8 mouse cellular contexts compared by ENCODE assay signal in genomic region chr17:15715013-15715902, GRCm38 (mm10). TPM values are rescaled to one million over a fixed set of nuclear protein-coding genes. Genes with fewer than 3 reads are reported as not detected.
DNase-seq lines count a peak whose midpoint lies in the region; ATAC-seq and TF ChIP-seq lines count a peak whose summit lies in the region.

No protein-coding gene starts in this region.

- TF ChIP-seq CTCF in E14TG2a.4 (conservative IDR thresholded peaks at IDR 0.05; ENCODE audit: low read length), result peak; percentile 29; the same call in 1 of the 2 replicates

- H3K4me3 ChIP-seq in E14TG2a.4 (replicated peaks; ENCODE audit: low read length), result no peak overlapping the region
- no peak overlapping the region for H3K4me3 ChIP-seq in hindbrain, embryonic 15.5 days
- H3K4me3 ChIP-seq in lung, embryonic 15.5 days, result no peak overlapping the region

- 73% methylated on average over 3 of the region's 3 CpGs for WGBS in hindbrain, embryonic 15.5 days
- WGBS in lung, embryonic 15.5 days, result 68% methylated on average over 3 of the region's 3 CpGs

- no peak overlapping the region for H3K27ac ChIP-seq in hindbrain, embryonic 15.5 days (replicated peaks)
- H3K27ac ChIP-seq in lung, embryonic 15.5 days, result no peak overlapping the region

- H3K4me1 ChIP-seq in E14TG2a.4 (replicated peaks; ENCODE audit: low read depth, low read length), result peaks cover 38% of the 10 kb centered on the region
- H3K4me1 ChIP-seq in hindbrain, embryonic 15.5 days (replicated peaks), result peaks cover 14% of the 10 kb centered on the region
- peaks cover 6% of the 10 kb centered on the region; the same call in 1 of the 2 replicates for H3K4me1 ChIP-seq in lung, embryonic 15.5 days

- H3K27me3 ChIP-seq in E14TG2a.4 (ENCODE audit: insufficient read depth, low read length), result no peaks in the 10 kb centered on the region
- no peaks in the 10 kb centered on the region for H3K27me3 ChIP-seq in hindbrain, embryonic 15.5 days
- H3K27me3 ChIP-seq in lung, embryonic 15.5 days, result no peaks in the 10 kb centered on the region

- intact Hi-C loops in heart, postnatal 25 days (cut with DNase I), result no loop called here

- no peaks in the 10 kb centered on the region for H3K9me3 ChIP-seq in E14TG2a.4 (ENCODE audit: low read length)
- H3K9me3 ChIP-seq in hindbrain, embryonic 15.5 days, result no peaks in the 10 kb centered on the region
- H3K9me3 ChIP-seq in lung, embryonic 15.5 days, result no peaks in the 10 kb centered on the region

- H3K9ac ChIP-seq in hindbrain, embryonic 15.5 days, result no peak overlapping the region
- no peak overlapping the region for H3K9ac ChIP-seq in lung, embryonic 15.5 days

- 0 out of 2 replicates have a peak, but pooled peaks have one; percentile 62 for ATAC-seq in hindbrain, embryonic 15.5 days (ENCODE audit: low FRiP score, low read depth)
- ATAC-seq in lung, embryonic 15.5 days (ENCODE audit: borderline replicate concordance, extremely low read depth, low FRiP score, low TSS enrichment), result peak; percentile 46; the same call in 1 of the 2 replicates

- DNase-seq in heart, adult 8-10 months (ENCODE audit: low spot score), result peak; percentile 31
- DNase-seq in heart, postnatal 25 days (ENCODE audit: low spot score), result no peak
- peak; percentile 40 for DNase-seq in c-Kit-positive CD71-positive TER-119-negative erythroid progenitor cells, embryonic 14.5 days (ENCODE audit: low read depth)
- DNase-seq in retina, postnatal 1 day, result peak; percentile 64
- no peak for DNase-seq in urinary bladder, postnatal 4 days (ENCODE audit: low spot score in 2 of 2)

- peaks cover 59% of the 10 kb centered on the region for H3K36me3 ChIP-seq in E14TG2a.4 (ENCODE audit: insufficient read depth, low read length)
- no peaks in the 10 kb centered on the region for H3K36me3 ChIP-seq in hindbrain, embryonic 15.5 days
- H3K36me3 ChIP-seq in lung, embryonic 15.5 days, result peaks cover 5% of the 10 kb centered on the region; the same call in 1 of the 2 replicates

- H3K4me2 ChIP-seq in hindbrain, embryonic 15.5 days, result no peak overlapping the region
- no peak overlapping the region for H3K4me2 ChIP-seq in lung, embryonic 15.5 days

RNA-seq across cellular contexts. Expression of gene Chd1, which starts 10.5 kb away (rescaled TPM):
- 10 to 100 TPM; 14.0 to 16.8 (median 15.8) TPM for total RNA-seq in heart, adult 8-10 months (2022)
- 10 to 100 TPM; 16.6 to 20.1 TPM for total RNA-seq in heart, postnatal 25 days (2021)
- 16.6 and 18.0 TPM in 2 replicates for polyA plus RNA-seq in hindbrain, embryonic 15.5 days (2015; fragmentation: Nextera tagmentation; extraction: Ambion mirVana)
- 30.2 and 30.5 TPM in 2 replicates for polyA plus RNA-seq in lung, embryonic 15.5 days (2015; fragmentation: Nextera tagmentation; extraction: Ambion mirVana)

Comparison
In these comparisons a context has a peak if more than half of its experiments do, and no peak if none do; other contexts are left out.
1. DNase-seq: peak in heart, adult 8-10 months (single experiment), c-Kit-positive CD71-positive TER-119-negative erythroid progenitor cells, embryonic 14.5 days (single experiment) and retina, postnatal 1 day (single experiment); none in heart, postnatal 25 days (single experiment) and urinary bladder, postnatal 4 days (0 of 2).